Mouse (Mus musculus) heart, adult 2 months (tissue): Measurements from ENCODE around the gene Sectm1a.

Source experiments
- CTCF ChIP-seq: fragments of 200-600 bp; IDR thresholded peaks from 2 replicates; pipeline ENCODE4 v1.8.1; 2022; ENCODE audit warnings: antibody characterized with exemption, mild to moderate bottlenecking, moderate library complexity
- EP300 ChIP-seq: fragments of 200-500 bp; IDR thresholded peaks from 2 replicates; pipeline ENCODE4 v1.6.1; 2011; ENCODE audit warnings: low read depth, low read length, control low read depth; ENCODE audit not compliant: insufficient read depth

GRCm38 (mm10) chr11:121038366-121039240 is 42.4 kb downstream of the Sectm1a start:
- no peak for TF ChIP-seq EP300
- TF ChIP-seq CTCF, result no peak
